Mouse (Mus musculus): ENCODE measurements around the gene Sirt3. TPM values are rescaled to one million over a fixed set of nuclear protein-coding genes. Genes with fewer than 3 reads are reported as not detected.

Gene Sirt3
- polyA plus RNA-seq, 1 experiment from 2014 or later, result 27.3 TPM

Other genes with a start within 250 kb of the Sirt3 start
- gene Olfr53, start 235.9 kb downstream of the Sirt3 start, polyA plus RNA-seq (2016; fragmentation: Nextera tagmentation; extraction: Ambion mirVana), result not detected in 2 replicates
- 0.01 TPM in 1 of 2 replicates, not detected in the other for gene Olfr539, start 222.4 kb downstream of the Sirt3 start, polyA plus RNA-seq (2016; fragmentation: Nextera tagmentation; extraction: Ambion mirVana)
- gene Olfr45, start 200.4 kb downstream of the Sirt3 start, polyA plus RNA-seq (2016; fragmentation: Nextera tagmentation; extraction: Ambion mirVana), result not detected in 2 replicates
- gene Olfr541, start 185.0 kb downstream of the Sirt3 start, polyA plus RNA-seq (2016; fragmentation: Nextera tagmentation; extraction: Ambion mirVana), result not detected in 2 replicates
- not detected in 2 replicates for gene Cyp2e1, start 118.6 kb downstream of the Sirt3 start, polyA plus RNA-seq (2016; fragmentation: Nextera tagmentation; extraction: Ambion mirVana)
- gene Syce1, start 94.5 kb downstream of the Sirt3 start, polyA plus RNA-seq (2016; fragmentation: Nextera tagmentation; extraction: Ambion mirVana), result 0.27 TPM in 1 of 2 replicates, not detected in the other
- gene Zfp941, start 60.1 kb downstream of the Sirt3 start, polyA plus RNA-seq (2016; fragmentation: Nextera tagmentation; extraction: Ambion mirVana), result 3.5 and 5.1 TPM in 2 replicates
- 0.71 and 0.97 TPM in 2 replicates for gene Urah, start 47.3 kb downstream of the Sirt3 start, polyA plus RNA-seq (2016; fragmentation: Nextera tagmentation; extraction: Ambion mirVana)
- not detected in 2 replicates for gene Scgb1c1, start 36.8 kb downstream of the Sirt3 start, polyA plus RNA-seq (2016; fragmentation: Nextera tagmentation; extraction: Ambion mirVana)
- gene Odf3, start 34.5 kb downstream of the Sirt3 start, polyA plus RNA-seq (2016; fragmentation: Nextera tagmentation; extraction: Ambion mirVana), result not detected in 2 replicates
- not detected in 2 replicates for gene Gm45785, start 26.0 kb downstream of the Sirt3 start, polyA plus RNA-seq (2016; fragmentation: Nextera tagmentation; extraction: Ambion mirVana)
- gene Ric8a, start 25.4 kb downstream of the Sirt3 start, polyA plus RNA-seq (2016; fragmentation: Nextera tagmentation; extraction: Ambion mirVana), result 67.0 and 81.7 TPM in 2 replicates
- gene Bet1l, start 24.7 kb downstream of the Sirt3 start, polyA plus RNA-seq (2016; fragmentation: Nextera tagmentation; extraction: Ambion mirVana), result 20.9 and 28.8 TPM in 2 replicates
- 325 and 344 TPM in 2 replicates for gene Psmd13, start 341 bp downstream of the Sirt3 start, polyA plus RNA-seq (2016; fragmentation: Nextera tagmentation; extraction: Ambion mirVana)
- gene Cox8b, start 18.1 kb upstream of the Sirt3 start, polyA plus RNA-seq (2016; fragmentation: Nextera tagmentation; extraction: Ambion mirVana), result not detected in 2 replicates
- gene Nlrp6, start 38.6 kb upstream of the Sirt3 start, polyA plus RNA-seq (2016; fragmentation: Nextera tagmentation; extraction: Ambion mirVana), result 0.21 TPM in 1 of 2 replicates, not detected in the other
- gene Pgghg, start 59.1 kb upstream of the Sirt3 start, polyA plus RNA-seq (2016; fragmentation: Nextera tagmentation; extraction: Ambion mirVana), result 16.8 and 17.0 TPM in 2 replicates
- 1.3 and 2.7 TPM in 2 replicates for gene Ifitm5, start 68.0 kb upstream of the Sirt3 start, polyA plus RNA-seq (2016; fragmentation: Nextera tagmentation; extraction: Ambion mirVana)
- gene Gm45717, start 73.6 kb upstream of the Sirt3 start, polyA plus RNA-seq (2016; fragmentation: Nextera tagmentation; extraction: Ambion mirVana), result 0.35 and 0.80 TPM in 2 replicates
- 388 and 494 TPM in 2 replicates for gene Ifitm2, start 73.7 kb upstream of the Sirt3 start, polyA plus RNA-seq (2016; fragmentation: Nextera tagmentation; extraction: Ambion mirVana)
- gene Ifitm1, start 84.9 kb upstream of the Sirt3 start, polyA plus RNA-seq (2016; fragmentation: Nextera tagmentation; extraction: Ambion mirVana), result 5.1 and 6.9 TPM in 2 replicates
- gene Ifitm3, start 128.5 kb upstream of the Sirt3 start, polyA plus RNA-seq (2016; fragmentation: Nextera tagmentation; extraction: Ambion mirVana), result 21.0 and 23.9 TPM in 2 replicates
- not detected in 2 replicates for gene Ifitm6, start 135.6 kb upstream of the Sirt3 start, polyA plus RNA-seq (2016; fragmentation: Nextera tagmentation; extraction: Ambion mirVana)
- not detected in 2 replicates for gene Gm17387, start 146.8 kb upstream of the Sirt3 start, polyA plus RNA-seq (2016; fragmentation: Nextera tagmentation; extraction: Ambion mirVana)
- 26.4 and 35.1 TPM in 2 replicates for gene B4galnt4, start 178.8 kb upstream of the Sirt3 start, polyA plus RNA-seq (2016; fragmentation: Nextera tagmentation; extraction: Ambion mirVana)
- 5.1 and 5.2 TPM in 2 replicates for gene Pkp3, start 195.9 kb upstream of the Sirt3 start, polyA plus RNA-seq (2016; fragmentation: Nextera tagmentation; extraction: Ambion mirVana)
- gene Sigirr, start 218.3 kb upstream of the Sirt3 start, polyA plus RNA-seq (2016; fragmentation: Nextera tagmentation; extraction: Ambion mirVana), result 1.9 and 2.7 TPM in 2 replicates
- 0.20 and 1.6 TPM in 2 replicates for gene Ano9, start 235.5 kb upstream of the Sirt3 start, polyA plus RNA-seq (2016; fragmentation: Nextera tagmentation; extraction: Ambion mirVana)
- gene Ptdss2, start 240.1 kb upstream of the Sirt3 start, polyA plus RNA-seq (2016; fragmentation: Nextera tagmentation; extraction: Ambion mirVana), result 80.1 and 80.2 TPM in 2 replicates

Measured in hindbrain, embryonic 10.5 days (tissue).